Comparison of ENCODE assay signal across 8 mouse cellular contexts in the genomic region with DNA sequence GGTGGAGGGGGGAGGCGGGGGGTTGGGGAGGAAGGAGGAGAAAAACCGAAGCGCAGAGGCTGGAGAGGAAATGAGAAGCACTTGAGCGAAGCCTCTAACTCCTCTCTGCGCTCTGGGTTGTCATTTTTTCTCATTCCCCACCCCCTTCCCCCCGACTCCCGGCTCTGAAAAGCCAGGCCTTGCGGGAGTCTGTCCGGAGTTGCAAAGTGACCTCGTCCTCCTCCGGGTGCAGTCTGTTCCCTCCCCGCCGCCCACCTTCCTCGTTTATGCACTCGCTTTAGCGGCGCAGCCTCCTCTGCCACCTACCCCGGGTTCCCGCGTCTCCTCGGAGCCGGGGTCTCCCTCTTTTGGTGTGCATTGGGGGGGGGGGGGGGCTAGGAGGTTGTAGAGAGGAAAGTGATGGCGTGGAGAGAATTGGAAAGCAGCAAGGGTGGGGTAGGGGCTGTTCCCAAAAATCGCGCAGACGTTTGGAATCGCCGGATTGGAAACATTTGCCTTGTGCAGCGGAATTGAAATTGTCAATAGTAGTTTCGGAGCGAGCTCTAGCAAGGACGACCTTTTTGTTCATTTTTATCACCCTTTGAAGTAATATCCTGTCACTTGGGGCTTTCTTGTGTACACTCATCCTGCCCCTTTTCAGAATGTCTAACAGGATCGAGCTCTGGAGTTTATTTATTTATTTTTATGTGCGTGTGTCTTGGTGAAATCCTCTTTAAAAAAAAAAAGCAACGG. TPM values are rescaled to one million over a fixed set of nuclear protein-coding genes. Genes with fewer than 3 reads are reported as not detected.
DNase-seq lines count a peak whose midpoint lies in the region; ATAC-seq and TF ChIP-seq lines count a peak whose summit lies in the region.

No protein-coding gene starts in this region.

- DNase-seq in cerebellum, postnatal 14 days, result peak; percentile 56 to 57
- no peak for DNase-seq in cerebellum, adult 8-10 months
- DNase-seq in right cerebral cortex, postnatal 10 days (ENCODE audit: low spot score in 2 of 2), result peak; percentile 46 to 56
- no peak for DNase-seq in right cerebral cortex, postnatal 36 days (ENCODE audit: low spot score in 2 of 2)
- DNase-seq in kidney, postnatal 0 days (ENCODE audit: low spot score), result peak; percentile 28
- DNase-seq in midbrain, embryonic 10.5 days (ENCODE audit: low spot score), result peak; percentile 72
- peak; percentile 45 for DNase-seq in thymus, adult 2 months

- peaks cover 25% of the 10 kb centered on the region for H3K4me1 ChIP-seq in forebrain, embryonic 15.5 days
- H3K4me1 ChIP-seq in kidney, postnatal 0 days (replicated peaks; ENCODE audit: insufficient read depth, low read length), result peaks cover 14% of the 10 kb centered on the region
- H3K4me1 ChIP-seq in midbrain, embryonic 10.5 days, result peaks cover 33% of the 10 kb centered on the region
- H3K4me1 ChIP-seq in thymus, adult 2 months (replicated peaks; ENCODE audit: control insufficient read depth, insufficient read depth, low read length), result peaks cover 21% of the 10 kb centered on the region

- H3K27me3 ChIP-seq in forebrain, embryonic 15.5 days, result peaks cover 58% of the 10 kb centered on the region
- H3K27me3 ChIP-seq in kidney, postnatal 0 days (ENCODE audit: insufficient read depth, low read length), result peaks cover 48% of the 10 kb centered on the region
- H3K27me3 ChIP-seq in midbrain, embryonic 10.5 days (ENCODE audit: low read depth, poor library complexity, severe bottlenecking), result peaks cover 94% of the 10 kb centered on the region
- H3K27me3 ChIP-seq in thymus, adult 2 months (ENCODE audit: control insufficient read depth, insufficient read depth, low read length), result peaks cover 24% of the 10 kb centered on the region

- no peaks in the 10 kb centered on the region for H3K9me3 ChIP-seq in forebrain, embryonic 15.5 days
- H3K9me3 ChIP-seq in kidney, postnatal 0 days (replicated peaks; ENCODE audit: low read length), result no peaks in the 10 kb centered on the region
- no peaks in the 10 kb centered on the region for H3K9me3 ChIP-seq in midbrain, embryonic 10.5 days (replicated peaks)

- no peak for TF ChIP-seq POLR2A in thymus, adult 2 months (IDR thresholded peaks at IDR 0.05; ENCODE audit: control insufficient read depth, extremely low read depth, insufficient read depth, low read length, poor library complexity)

- H3K9ac ChIP-seq in forebrain, embryonic 15.5 days (replicated peaks), result peak overlapping the region; percentile 53
- H3K9ac ChIP-seq in kidney, postnatal 0 days (ENCODE audit: low read depth, low read length), result peak overlapping the region; percentile 40; the same call in 1 of the 2 replicates

- under 1% methylated on average over 35 of the region's 35 CpGs for WGBS in forebrain, embryonic 15.5 days
- WGBS in kidney, postnatal 0 days, result 0% methylated on average over 34 of the region's 35 CpGs
- under 1% methylated on average over 35 of the region's 35 CpGs for WGBS in midbrain, embryonic 10.5 days
- 1% methylated on average over 35 of the region's 35 CpGs for WGBS in thymus, adult 2 months

- H3K4me3 ChIP-seq in forebrain, embryonic 15.5 days, result peak overlapping the region; percentile 77
- H3K4me3 ChIP-seq in kidney, postnatal 0 days (replicated peaks; ENCODE audit: low read depth, low read length), result peak overlapping the region; percentile 62
- peak overlapping the region; percentile 67 for H3K4me3 ChIP-seq in midbrain, embryonic 10.5 days
- peak overlapping the region; percentile 97 for H3K4me3 ChIP-seq in thymus, adult 2 months (ENCODE audit: control insufficient read depth, insufficient read depth, low read length)

- H3K4me2 ChIP-seq in forebrain, embryonic 15.5 days (replicated peaks), result peak overlapping the region; percentile 95
- peak overlapping the region; percentile 96 for H3K4me2 ChIP-seq in kidney, postnatal 0 days (ENCODE audit: low read length)

- no peak for TF ChIP-seq CTCF in kidney, postnatal 0 days (IDR thresholded peaks at IDR 0.05; ENCODE audit: low read depth)
- TF ChIP-seq CTCF in thymus, adult 2 months (IDR thresholded peaks at IDR 0.05; ENCODE audit: borderline replicate concordance, control insufficient read depth, extremely low read depth, insufficient read depth, low read length, poor library complexity), result no peak

- H3K27ac ChIP-seq in forebrain, embryonic 15.5 days (replicated peaks), result no peak overlapping the region
- no peak overlapping the region for H3K27ac ChIP-seq in kidney, postnatal 0 days
- H3K27ac ChIP-seq in midbrain, embryonic 10.5 days (replicated peaks), result peak overlapping the region; percentile 78; the same call in 1 of the 2 replicates
- no peak overlapping the region for H3K27ac ChIP-seq in thymus, adult 2 months (ENCODE audit: control insufficient read depth, insufficient read depth, low read length)

- ATAC-seq in forebrain, embryonic 15.5 days (replicated peaks), result peak; percentile 39
- no peak; the same call in 1 of the 2 replicates for ATAC-seq in kidney, postnatal 0 days (replicated peaks; ENCODE audit: low FRiP score, low read depth)

- H3K36me3 ChIP-seq in forebrain, embryonic 15.5 days, result no peaks in the 10 kb centered on the region
- H3K36me3 ChIP-seq in kidney, postnatal 0 days (ENCODE audit: insufficient read depth, low read length), result no peaks in the 10 kb centered on the region
- H3K36me3 ChIP-seq in midbrain, embryonic 10.5 days, result no peaks in the 10 kb centered on the region
- H3K36me3 ChIP-seq in thymus, adult 2 months (ENCODE audit: control insufficient read depth, insufficient read depth, low read length), result no peaks in the 10 kb centered on the region

RNA-seq across cellular contexts. Expression of a gene that starts 2.6 kb away (rescaled TPM):
- polyA plus RNA-seq in forebrain, embryonic 15.5 days (2015; fragmentation: Nextera tagmentation; extraction: Ambion mirVana), result 2.1 and 2.4 TPM in 2 replicates
- 0.84 and 0.93 TPM in 2 replicates for polyA plus RNA-seq in kidney, postnatal 0 days (2015; fragmentation: Nextera tagmentation; extraction: Ambion mirVana)
- polyA plus RNA-seq in midbrain, embryonic 10.5 days (2016; fragmentation: Nextera tagmentation; extraction: Ambion mirVana), result 1.8 and 2.0 TPM in 2 replicates
- 1.6 and 1.7 TPM in 2 replicates for polyA plus RNA-seq in thymus, adult 2 months (2012; rRNA removed)

Comparison
In these comparisons a context has a peak if more than half of its experiments do, and no peak if none do; other contexts are left out.
1. DNase-seq: peak in cerebellum, postnatal 14 days (2 of 2), right cerebral cortex, postnatal 10 days (2 of 2), kidney, postnatal 0 days (single experiment), midbrain, embryonic 10.5 days (single experiment) and thymus, adult 2 months (single experiment); none in cerebellum, adult 8-10 months (single experiment) and right cerebral cortex, postnatal 36 days (0 of 2).
2. Peak in every context shown above with its lines, with median percentiles within 50 percentile points of each other: H3K4me3 ChIP-seq.